Mouse (Mus musculus): ENCODE measurements around the gene Slc9a8. TPM values are rescaled to one million over a fixed set of nuclear protein-coding genes. Genes with fewer than 3 reads are reported as not detected.

Slc9a8 gene
- polyA plus RNA-seq, 1 experiment, result 49.6 TPM

- no peak for DNase-seq (ENCODE audit: extremely low spot score in 1 of 2, low spot score in 1 of 2)
Measured at GRCm38 (mm10) chr2:167445911-167446780, 24.6 kb downstream of the Slc9a8 start.

- DNase-seq (ENCODE audit: extremely low spot score in 1 of 2, low spot score in 1 of 2), result no peak
Measured at GRCm38 (mm10) chr2:167447207-167447606, 25.7 kb downstream of the Slc9a8 start.

- no peak for DNase-seq (ENCODE audit: extremely low spot score in 1 of 2, low spot score in 1 of 2)
Measured at GRCm38 (mm10) chr2:167447629-167448028, 26.1 kb downstream of the Slc9a8 start.

- no peak for DNase-seq (ENCODE audit: extremely low spot score in 1 of 2, low spot score in 1 of 2)
Measured at GRCm38 (mm10) chr2:167449331-167450275, 28.1 kb downstream of the Slc9a8 start.

- DNase-seq (ENCODE audit: extremely low spot score in 1 of 2, low spot score in 1 of 2), result no peak
Measured at GRCm38 (mm10) chr2:167450647-167451046, 29.1 kb downstream of the Slc9a8 start.

- peak in 1 of 2 experiments; percentile 47 for DNase-seq (ENCODE audit: extremely low spot score in 1 of 2, low spot score in 1 of 2)
Measured at GRCm38 (mm10) chr2:167453814-167454213, 32.3 kb downstream of the Slc9a8 start.

GRCm38 (mm10) chr2:167456361-167457020 lies 35.0 kb downstream of the Slc9a8 start:
- DNase-seq (ENCODE audit: extremely low spot score in 1 of 2, low spot score in 1 of 2), result no peak

GRCm38 (mm10) chr2:167457213-167457612 lies 35.7 kb downstream of the Slc9a8 start:
- no peak for DNase-seq (ENCODE audit: extremely low spot score in 1 of 2, low spot score in 1 of 2)

- DNase-seq (ENCODE audit: extremely low spot score in 1 of 2, low spot score in 1 of 2), result no peak
Measured at GRCm38 (mm10) chr2:167458548-167458947, 37.0 kb downstream of the Slc9a8 start.

GRCm38 (mm10) chr2:167459071-167459865 lies 37.8 kb downstream of the Slc9a8 start:
- no peak for DNase-seq (ENCODE audit: extremely low spot score in 1 of 2, low spot score in 1 of 2)

- DNase-seq (ENCODE audit: extremely low spot score in 1 of 2, low spot score in 1 of 2), result peak in 1 of 2 experiments; percentile 52
Measured at GRCm38 (mm10) chr2:167462954-167463353, 41.4 kb downstream of the Slc9a8 start.

- no peak for DNase-seq (ENCODE audit: extremely low spot score in 1 of 2, low spot score in 1 of 2)
Measured at GRCm38 (mm10) chr2:167463802-167464201, 42.3 kb downstream of the Slc9a8 start.

GRCm38 (mm10) chr2:167465951-167466350 lies 44.4 kb downstream of the Slc9a8 start:
- no peak for DNase-seq (ENCODE audit: extremely low spot score in 1 of 2, low spot score in 1 of 2)

- no peak for DNase-seq (ENCODE audit: extremely low spot score in 1 of 2, low spot score in 1 of 2)
Measured at GRCm38 (mm10) chr2:167467214-167467613, 45.7 kb downstream of the Slc9a8 start.

- DNase-seq (ENCODE audit: extremely low spot score in 1 of 2, low spot score in 1 of 2), result no peak
Measured at GRCm38 (mm10) chr2:167468444-167468843, 46.9 kb downstream of the Slc9a8 start.

- no peak for DNase-seq (ENCODE audit: extremely low spot score in 1 of 2, low spot score in 1 of 2)
Measured at GRCm38 (mm10) chr2:167470611-167471010, 49.1 kb downstream of the Slc9a8 start.

GRCm38 (mm10) chr2:167471585-167471984 lies 50.1 kb downstream of the Slc9a8 start:
- no peak for DNase-seq (ENCODE audit: extremely low spot score in 1 of 2, low spot score in 1 of 2)

- no peak for DNase-seq (ENCODE audit: extremely low spot score in 1 of 2, low spot score in 1 of 2)
Measured at GRCm38 (mm10) chr2:167474218-167474617, 52.7 kb downstream of the Slc9a8 start.

GRCm38 (mm10) chr2:167475596-167475995 lies 54.1 kb downstream of the Slc9a8 start:
- no peak for DNase-seq (ENCODE audit: extremely low spot score in 1 of 2, low spot score in 1 of 2)

GRCm38 (mm10) chr2:167476200-167476688 lies 54.7 kb downstream of the Slc9a8 start:
- DNase-seq (ENCODE audit: extremely low spot score in 1 of 2, low spot score in 1 of 2), result peak; percentile 53 to 75
